Mouse (Mus musculus): ENCODE results near the gene Ednrb. TPM values are rescaled to one million over a fixed set of nuclear protein-coding genes. Genes with fewer than 3 reads are reported as not detected.
A peak's percentile ranks its signal among the peaks of the same experiment; 100 is the strongest.

Ednrb gene
- 25.4 and 28.9 TPM in 2 replicates for polyA plus RNA-seq (2012; rRNA removed)

GRCm38 (mm10) chr14:103844011-103844549 is at the start of gene Ednrb:
Ednrb (minus strand) TSS chr14:103844402.
- H3K4me1 ChIP-seq (ENCODE audit: control insufficient read depth, insufficient read depth, low read length), result no peaks in the 10 kb centered on the region
- TF ChIP-seq CTCF (IDR thresholded peaks at IDR 0.05; ENCODE audit: extremely low read depth, insufficient read depth, low read length), result no peak
- no peak for TF ChIP-seq POLR2A (IDR thresholded peaks at IDR 0.05; ENCODE audit: extremely low read depth, insufficient read depth, low read length)
- no peak within 1 kb of the TSS for H3K27ac ChIP-seq (ENCODE audit: insufficient read depth, low read length)
- peak within 1 kb of the TSS; percentile 44 for H3K4me3 ChIP-seq (ENCODE audit: insufficient read depth, low read length)

GRCm38 (mm10) chr14:103892411-103892938 is 48.3 kb upstream of the Ednrb start:
- Histone ChIP-seq H3K4me3 (ENCODE audit: insufficient read depth, low read length) (no peak overlapping the region), H3K27ac (ENCODE audit: insufficient read depth, low read length) (no peak overlapping the region), H3K4me1 (ENCODE audit: control insufficient read depth, insufficient read depth, low read length) (no peaks in the 10 kb centered on the region)
- TF ChIP-seq POLR2A (IDR thresholded peaks at IDR 0.05; ENCODE audit: extremely low read depth, insufficient read depth, low read length) (no peak), CTCF (IDR thresholded peaks at IDR 0.05; ENCODE audit: extremely low read depth, insufficient read depth, low read length) (no peak)

GRCm38 (mm10) chr14:103890761-103891160 is 46.6 kb upstream of the Ednrb start:
- Histone ChIP-seq H3K4me3 (ENCODE audit: insufficient read depth, low read length) (no peak overlapping the region), H3K4me1 (ENCODE audit: control insufficient read depth, insufficient read depth, low read length) (no peaks in the 10 kb centered on the region)
- TF ChIP-seq POLR2A (IDR thresholded peaks at IDR 0.05; ENCODE audit: extremely low read depth, insufficient read depth, low read length) (no peak), CTCF (IDR thresholded peaks at IDR 0.05; ENCODE audit: extremely low read depth, insufficient read depth, low read length) (no peak)

GRCm38 (mm10) chr14:103884892-103885575 is 40.8 kb upstream of the Ednrb start:
- H3K4me3 ChIP-seq (ENCODE audit: insufficient read depth, low read length), result no peak overlapping the region
- H3K27ac ChIP-seq (ENCODE audit: insufficient read depth, low read length), result no peak overlapping the region
- no peak for TF ChIP-seq POLR2A (IDR thresholded peaks at IDR 0.05; ENCODE audit: extremely low read depth, insufficient read depth, low read length)
- TF ChIP-seq CTCF (IDR thresholded peaks at IDR 0.05; ENCODE audit: extremely low read depth, insufficient read depth, low read length), result no peak
- no peaks in the 10 kb centered on the region for H3K4me1 ChIP-seq (ENCODE audit: control insufficient read depth, insufficient read depth, low read length)

More at GRCm38 (mm10) chr14:103890761-103891160, 46.6 kb upstream of the Ednrb start:
- H3K27ac ChIP-seq (ENCODE audit: insufficient read depth, low read length), result no peak overlapping the region

- no peak for TF ChIP-seq POLR2A (IDR thresholded peaks at IDR 0.05; ENCODE audit: extremely low read depth, insufficient read depth, low read length)
- no peak for TF ChIP-seq CTCF (IDR thresholded peaks at IDR 0.05; ENCODE audit: extremely low read depth, insufficient read depth, low read length)
- H3K4me3 ChIP-seq (ENCODE audit: insufficient read depth, low read length), result no peak overlapping the region
- H3K27ac ChIP-seq (ENCODE audit: insufficient read depth, low read length), result no peak overlapping the region
- no peaks in the 10 kb centered on the region for H3K4me1 ChIP-seq (ENCODE audit: control insufficient read depth, insufficient read depth, low read length)
Measured at GRCm38 (mm10) chr14:103882943-103883342, 38.7 kb upstream of the Ednrb start.

GRCm38 (mm10) chr14:103877117-103877516 is 32.9 kb upstream of the Ednrb start:
- H3K4me3 ChIP-seq (ENCODE audit: insufficient read depth, low read length), result no peak overlapping the region
- TF ChIP-seq CTCF (IDR thresholded peaks at IDR 0.05; ENCODE audit: extremely low read depth, insufficient read depth, low read length) (no peak), POLR2A (IDR thresholded peaks at IDR 0.05; ENCODE audit: extremely low read depth, insufficient read depth, low read length) (no peak)

GRCm38 (mm10) chr14:103876598-103876997 is 32.4 kb upstream of the Ednrb start:
- no peak for TF ChIP-seq CTCF (IDR thresholded peaks at IDR 0.05; ENCODE audit: extremely low read depth, insufficient read depth, low read length)
- no peak for TF ChIP-seq POLR2A (IDR thresholded peaks at IDR 0.05; ENCODE audit: extremely low read depth, insufficient read depth, low read length)
- no peaks in the 10 kb centered on the region for H3K4me1 ChIP-seq (ENCODE audit: control insufficient read depth, insufficient read depth, low read length)
- no peak overlapping the region for H3K4me3 ChIP-seq (ENCODE audit: insufficient read depth, low read length)
- no peak overlapping the region for H3K27ac ChIP-seq (ENCODE audit: insufficient read depth, low read length)

More at GRCm38 (mm10) chr14:103877117-103877516, 32.9 kb upstream of the Ednrb start:
- H3K27ac ChIP-seq (ENCODE audit: insufficient read depth, low read length), result no peak overlapping the region
- H3K4me1 ChIP-seq (ENCODE audit: control insufficient read depth, insufficient read depth, low read length), result no peaks in the 10 kb centered on the region

GRCm38 (mm10) chr14:103866636-103867035 is 22.4 kb upstream of the Ednrb start:
- Histone ChIP-seq H3K4me1 (ENCODE audit: control insufficient read depth, insufficient read depth, low read length) (no peaks in the 10 kb centered on the region), H3K27ac (ENCODE audit: insufficient read depth, low read length) (no peak overlapping the region), H3K4me3 (ENCODE audit: insufficient read depth, low read length) (no peak overlapping the region)
- TF ChIP-seq POLR2A (IDR thresholded peaks at IDR 0.05; ENCODE audit: extremely low read depth, insufficient read depth, low read length) (no peak), CTCF (IDR thresholded peaks at IDR 0.05; ENCODE audit: extremely low read depth, insufficient read depth, low read length) (no peak)

- Histone ChIP-seq H3K4me3 (ENCODE audit: insufficient read depth, low read length) (no peak overlapping the region), H3K27ac (ENCODE audit: insufficient read depth, low read length) (no peak overlapping the region), H3K4me1 (ENCODE audit: control insufficient read depth, insufficient read depth, low read length) (no peaks in the 10 kb centered on the region)
- no peak for TF ChIP-seq CTCF (IDR thresholded peaks at IDR 0.05; ENCODE audit: extremely low read depth, insufficient read depth, low read length)
- TF ChIP-seq POLR2A (IDR thresholded peaks at IDR 0.05; ENCODE audit: extremely low read depth, insufficient read depth, low read length), result no peak
Measured at GRCm38 (mm10) chr14:103865226-103865625, 21.0 kb upstream of the Ednrb start.
